Mouse (Mus musculus) limb, embryonic 12.5 days (tissue): ENCODE data around the gene Gpr149. TPM values are rescaled to one million over a fixed set of nuclear protein-coding genes. Genes with fewer than 3 reads are reported as not detected.

ENCODE experiments used
- ATAC-seq: fragments of 200-750 bp; cut with Nextera tagmentation; 2 replicates; pipeline ENCODE4 v1.8.0; 2017; ENCODE audit warnings: low read depth, moderate TSS enrichment; ENCODE audit not compliant: insufficient number of reproducible peaks, insufficient read depth, low FRiP score, low TSS enrichment
- H3K27ac ChIP-seq: fragments of 300-500 bp; sonication (generic); 2 replicates; pipeline ENCODE4 v1.5.1; 2016; ENCODE audit warnings: mild to moderate bottlenecking, moderate library complexity
- H3K27me3 ChIP-seq: fragments of 300-500 bp; sonication (generic); 2 replicates; pipeline ENCODE4 v1.6.1; 2016; ENCODE audit warnings: mild to moderate bottlenecking, moderate library complexity
- H3K36me3 ChIP-seq: fragments of 300-500 bp; sonication (generic); 2 replicates; pipeline ENCODE4 v1.6.1; 2016; ENCODE audit warnings: mild to moderate bottlenecking, moderate library complexity
- H3K4me1 ChIP-seq: fragments of 300-500 bp; sonication (generic); replicated peaks from 2 replicates; pipeline ENCODE4 v1.6.1; 2016
- H3K4me2 ChIP-seq: fragments of 300-500 bp; sonication (generic); 2 replicates; pipeline ENCODE4 v1.6.1; 2016; ENCODE audit warnings: mild to moderate bottlenecking, moderate library complexity
- H3K4me3 ChIP-seq: fragments of 300-500 bp; sonication (generic); replicated peaks from 2 replicates; pipeline ENCODE4 v1.5.1; 2016; ENCODE audit warnings: mild to moderate bottlenecking
- H3K9ac ChIP-seq: fragments of 300-500 bp; sonication (generic); replicated peaks from 2 replicates; pipeline ENCODE4 v1.6.1; 2016; ENCODE audit warnings: mild to moderate bottlenecking, moderate library complexity
- H3K9me3 ChIP-seq: fragments of 300-500 bp; sonication (generic); 2 replicates; pipeline ENCODE4 v1.6.1; 2016; ENCODE audit warnings: mild to moderate bottlenecking, moderate library complexity
- WGBS: fragments of 180-500 bp; shearing (Covaris S2); methylation state at CpG from one replicate; pipeline ENCODE4 v1.1.7; 2016; 5-methylcytosine and 5-hydroxymethylcytosine counted together
- polyA plus RNA-seq: library from polyadenylated mRNA; unstranded; fragments of >200 nt; fragmentation: Nextera tagmentation; extraction: Ambion mirVana; gene quantifications from 2 replicates; pipeline ENCODE4 v1.2.1, GENCODE M21; 2016

Gene Gpr149
- not detected in 2 replicates for polyA plus RNA-seq

DNA sequence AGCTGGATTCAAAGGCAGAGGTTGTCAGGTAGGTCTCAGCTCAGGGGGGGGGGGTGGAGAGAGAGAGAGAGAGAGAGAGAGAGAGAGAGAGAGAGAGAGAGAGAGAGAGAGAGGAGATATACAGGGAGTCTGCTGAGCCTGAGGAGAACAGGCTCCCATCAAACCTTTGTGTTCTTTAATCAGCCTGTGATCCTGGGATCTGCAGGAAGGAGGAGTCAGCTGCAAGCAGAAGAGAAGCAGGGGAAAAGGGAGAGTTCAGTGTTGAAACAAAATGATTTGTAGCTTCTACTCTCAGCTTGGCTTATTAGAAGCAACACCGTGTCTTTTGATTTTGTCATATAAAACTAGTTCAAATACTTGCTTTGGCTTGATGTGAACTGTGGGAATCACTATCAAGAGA is at the start of gene Gpr149:
Gpr149 (minus strand) TSS at position 168 of the 400 bp plus-strand sequence.
- Histone ChIP-seq H3K27me3 (peaks cover 32% of the 10 kb centered on the region), H3K9ac (no peak within 1 kb of the TSS), H3K9me3 (no peaks in the 10 kb centered on the region), H3K4me1 (0 out of 2 replicates have a peak, but pooled peaks cover 7% of the 10 kb centered on the region), H3K27ac (no peak within 1 kb of the TSS), H3K4me2 (peak within 1 kb of the TSS; percentile 72), H3K4me3 (peak within 1 kb of the TSS; percentile 39), H3K36me3 (no peaks in the 10 kb centered on the region)
- 68% methylated on average over 1 of the region's 1 CpGs for WGBS
- no peak for ATAC-seq

DNA sequence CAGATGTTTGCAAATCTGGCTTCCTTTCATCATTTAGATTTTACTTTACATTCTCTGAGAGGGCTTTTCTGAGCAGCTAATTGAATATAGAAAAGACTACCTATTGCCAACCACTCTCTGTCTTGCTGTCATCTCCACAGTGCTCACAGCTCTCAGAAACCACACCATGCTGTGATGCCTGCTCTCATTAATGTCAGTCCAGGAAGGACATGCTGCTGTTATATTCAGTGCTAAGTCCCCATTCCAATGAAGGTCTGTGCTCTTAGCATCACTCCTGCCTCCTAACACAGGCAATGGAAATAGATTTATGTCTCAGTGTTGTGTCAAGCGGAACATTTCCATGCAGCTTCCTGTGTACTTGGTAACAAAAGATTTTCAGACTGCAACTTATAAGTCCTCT is 45.6 kb upstream of the Gpr149 start:
- H3K4me2 ChIP-seq, result no peak overlapping the region
- no peaks in the 10 kb centered on the region for H3K36me3 ChIP-seq
- H3K27me3 ChIP-seq, result no peaks in the 10 kb centered on the region
- H3K9ac ChIP-seq, result no peak overlapping the region
- no peak overlapping the region for H3K4me3 ChIP-seq
- H3K9me3 ChIP-seq, result no peaks in the 10 kb centered on the region
- H3K4me1 ChIP-seq, result no peaks in the 10 kb centered on the region
- no peak for ATAC-seq
- H3K27ac ChIP-seq, result no peak overlapping the region
- WGBS, result 78% methylated on average over 1 of the region's 1 CpGs

DNA sequence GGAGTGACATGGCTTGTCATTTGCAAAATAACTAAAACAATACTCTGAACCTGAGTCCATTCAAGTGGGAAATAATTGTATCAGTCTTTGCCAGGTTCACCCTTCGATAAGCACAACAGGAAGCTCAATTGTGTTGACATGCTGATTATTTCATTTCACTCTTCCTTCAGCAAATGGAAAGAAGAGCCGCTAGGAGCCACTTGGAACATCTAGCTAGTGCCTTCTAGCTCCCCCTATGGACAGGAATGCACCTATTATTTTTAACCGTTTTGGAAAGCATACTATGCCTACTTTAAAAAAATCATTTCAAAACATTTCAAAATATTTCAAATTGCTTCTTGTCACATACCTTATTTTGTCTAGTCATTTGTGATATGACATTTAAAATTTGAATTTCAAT is 5.9 kb upstream of the Gpr149 start:
- WGBS, result 64% methylated on average over 3 of the region's 3 CpGs
- H3K4me1 ChIP-seq, result no peaks in the 10 kb centered on the region
- H3K27ac ChIP-seq, result no peak overlapping the region
- no peaks in the 10 kb centered on the region for H3K27me3 ChIP-seq
- H3K4me2 ChIP-seq, result no peak overlapping the region
- H3K9me3 ChIP-seq, result no peaks in the 10 kb centered on the region
- no peak for ATAC-seq
- no peak overlapping the region for H3K4me3 ChIP-seq
- H3K9ac ChIP-seq, result no peak overlapping the region
- no peaks in the 10 kb centered on the region for H3K36me3 ChIP-seq

DNA sequence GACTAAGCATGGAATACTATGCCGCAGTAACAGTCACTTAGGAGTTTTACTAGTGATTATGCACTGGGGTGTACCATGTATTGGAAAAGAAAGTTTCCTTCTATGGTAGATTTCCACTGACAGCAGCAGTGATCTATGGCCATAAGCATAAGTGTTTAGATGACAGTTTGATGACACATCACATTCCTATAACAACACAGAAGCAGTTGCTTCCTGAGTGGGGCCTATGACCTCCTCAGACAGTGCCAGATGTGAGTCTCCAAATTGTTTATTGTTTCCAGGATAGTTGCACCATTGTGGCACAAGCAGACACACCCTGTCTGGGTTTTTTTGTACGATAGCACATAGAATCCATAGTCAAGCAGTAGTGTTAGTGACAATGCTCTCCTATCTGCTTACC is 991 bp upstream of the Gpr149 start:
- H3K4me1 ChIP-seq, result 0 out of 2 replicates have a peak, but pooled peaks cover 7% of the 10 kb centered on the region
- no peak overlapping the region for H3K4me3 ChIP-seq
- H3K27me3 ChIP-seq, result peaks cover 32% of the 10 kb centered on the region
- no peaks in the 10 kb centered on the region for H3K36me3 ChIP-seq
- H3K9ac ChIP-seq, result no peak overlapping the region
- H3K27ac ChIP-seq, result no peak overlapping the region
- no peak overlapping the region for H3K4me2 ChIP-seq
- ATAC-seq, result no peak
- H3K9me3 ChIP-seq, result no peaks in the 10 kb centered on the region
- 87% methylated on average over 2 of the region's 2 CpGs for WGBS

DNA sequence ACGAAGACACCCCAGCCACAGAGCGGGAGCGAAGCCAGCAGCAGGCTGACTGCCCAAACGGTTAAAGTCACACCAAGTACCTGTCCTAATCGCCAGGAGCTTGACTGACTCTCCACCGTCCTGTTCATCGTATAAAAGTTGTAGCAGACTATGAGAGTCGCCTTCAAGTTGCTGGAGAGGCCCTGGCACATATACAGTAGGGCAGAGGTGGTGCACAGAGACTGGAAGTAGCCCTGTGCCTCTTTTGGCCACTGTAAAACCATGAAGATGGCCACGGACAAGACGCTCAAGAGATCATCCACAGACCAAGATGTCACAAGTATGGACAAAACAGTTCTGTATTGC is 921 bp downstream of the Gpr149 start:
- peaks cover 32% of the 10 kb centered on the region for H3K27me3 ChIP-seq
- H3K4me2 ChIP-seq, result peak overlapping the region; percentile 72
- peak overlapping the region; percentile 39 for H3K4me3 ChIP-seq
- H3K4me1 ChIP-seq, result 0 out of 2 replicates have a peak, but pooled peaks cover 7% of the 10 kb centered on the region
- ATAC-seq, result no peak
- H3K9ac ChIP-seq, result peak overlapping the region; percentile 14; the same call in 1 of the 2 replicates
- H3K9me3 ChIP-seq, result no peaks in the 10 kb centered on the region
- H3K27ac ChIP-seq, result no peak overlapping the region
- WGBS, result 15% methylated on average over 10 of the region's 10 CpGs
- no peaks in the 10 kb centered on the region for H3K36me3 ChIP-seq

DNA sequence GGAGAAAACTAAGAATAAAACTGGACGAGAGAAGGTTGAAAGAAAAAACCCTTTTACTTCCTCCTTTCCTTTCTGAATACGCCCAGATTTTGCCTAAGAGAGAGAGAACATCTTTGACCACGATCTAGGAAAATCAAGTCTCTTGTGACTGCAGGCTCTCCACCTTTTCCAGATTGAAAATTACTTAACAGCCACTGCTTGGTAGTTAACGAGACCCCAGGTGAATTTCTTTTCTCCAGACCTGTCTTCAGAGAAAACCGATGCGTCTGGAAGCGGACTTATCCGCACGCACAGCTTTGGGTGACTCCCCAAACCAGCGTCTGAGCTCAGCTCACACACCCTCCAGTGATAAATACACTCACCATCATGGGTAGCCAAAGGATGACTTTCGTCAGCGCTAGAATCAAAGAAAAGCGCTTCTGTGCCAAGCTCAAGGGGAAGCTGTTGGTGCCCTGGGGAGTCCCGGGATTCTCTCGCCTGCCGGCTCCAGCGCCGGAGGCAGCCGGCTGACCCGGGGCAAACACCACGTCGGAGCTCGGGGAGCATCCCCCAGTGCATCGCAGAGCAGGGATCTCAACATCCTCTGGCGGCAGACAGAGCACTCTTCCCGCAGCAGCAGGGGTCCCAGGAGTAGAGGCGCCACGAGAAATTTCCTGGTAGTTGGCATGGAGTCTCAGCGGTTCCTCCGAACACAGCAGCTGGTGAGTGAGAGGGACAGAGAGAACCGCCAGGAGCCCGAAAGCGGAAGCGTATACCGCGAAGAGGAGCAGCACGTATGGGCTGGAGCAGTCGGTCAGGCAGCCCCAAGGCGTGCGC is 1.5 kb downstream of the Gpr149 start:
- Histone ChIP-seq H3K27me3 (peaks cover 32% of the 10 kb centered on the region), H3K4me3 (peak overlapping the region; percentile 39), H3K36me3 (no peaks in the 10 kb centered on the region), H3K4me1 (0 out of 2 replicates have a peak, but pooled peaks cover 7% of the 10 kb centered on the region), H3K9me3 (no peaks in the 10 kb centered on the region), H3K27ac (no peak overlapping the region), H3K4me2 (peak overlapping the region; percentile 72), H3K9ac (peak overlapping the region; percentile 14; the same call in 1 of the 2 replicates)
- no peak for ATAC-seq
- WGBS, result 2% methylated on average over 40 of the region's 40 CpGs

DNA sequence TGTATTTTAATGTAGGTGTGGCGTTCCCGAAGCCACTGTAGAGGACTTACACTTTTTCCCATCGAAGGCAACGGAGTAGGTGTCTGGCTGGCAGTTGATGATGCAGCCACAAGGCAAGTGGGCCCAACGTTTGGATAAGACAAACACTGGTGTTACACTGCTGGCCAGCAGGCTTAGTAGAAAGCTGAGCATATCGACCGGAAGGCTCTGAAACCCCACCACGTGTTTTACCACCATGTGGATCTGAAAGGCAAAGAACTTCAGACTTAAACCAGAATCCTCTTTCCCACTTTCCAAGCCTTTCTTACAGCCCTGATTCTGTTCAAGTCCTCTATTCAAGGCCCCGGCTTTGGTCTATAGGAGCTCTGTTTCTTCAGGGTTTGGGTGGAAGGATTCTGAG is 2.5 kb downstream of the Gpr149 start:
- Histone ChIP-seq H3K9ac (no peak overlapping the region), H3K4me1 (0 out of 2 replicates have a peak, but pooled peaks cover 7% of the 10 kb centered on the region), H3K27me3 (peaks cover 32% of the 10 kb centered on the region), H3K36me3 (no peaks in the 10 kb centered on the region), H3K27ac (no peak overlapping the region), H3K4me3 (no peak overlapping the region), H3K9me3 (no peaks in the 10 kb centered on the region), H3K4me2 (no peak overlapping the region)
- no peak for ATAC-seq
- 79% methylated on average over 9 of the region's 9 CpGs for WGBS

DNA sequence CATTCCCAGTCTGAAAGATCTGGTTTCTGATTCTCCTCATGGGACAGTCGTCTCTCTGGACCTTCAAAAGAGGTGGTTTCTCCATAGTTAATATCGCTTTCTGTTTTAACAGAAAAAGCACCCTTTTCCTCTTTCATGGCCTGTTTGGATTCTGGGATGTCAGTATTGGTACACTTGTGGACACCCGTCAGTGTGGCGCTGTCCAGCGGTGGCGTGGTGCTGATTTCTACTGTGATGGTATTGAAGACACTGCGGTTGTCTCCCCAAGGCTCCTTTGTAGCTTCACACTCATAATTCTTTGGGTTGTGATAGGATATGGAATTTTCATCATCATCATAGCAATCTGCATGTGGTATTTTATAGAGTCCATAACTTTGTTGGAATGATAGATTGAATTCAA is 10.1 kb downstream of the Gpr149 start:
- no peaks in the 10 kb centered on the region for H3K27me3 ChIP-seq
- H3K27ac ChIP-seq, result no peak overlapping the region
- H3K36me3 ChIP-seq, result no peaks in the 10 kb centered on the region
- H3K4me3 ChIP-seq, result no peak overlapping the region
- H3K4me1 ChIP-seq, result no peaks in the 10 kb centered on the region
- no peak overlapping the region for H3K4me2 ChIP-seq
- WGBS, result 28% methylated on average over 7 of the region's 7 CpGs
- no peak overlapping the region for H3K9ac ChIP-seq
- ATAC-seq, result no peak
- no peaks in the 10 kb centered on the region for H3K9me3 ChIP-seq

DNA sequence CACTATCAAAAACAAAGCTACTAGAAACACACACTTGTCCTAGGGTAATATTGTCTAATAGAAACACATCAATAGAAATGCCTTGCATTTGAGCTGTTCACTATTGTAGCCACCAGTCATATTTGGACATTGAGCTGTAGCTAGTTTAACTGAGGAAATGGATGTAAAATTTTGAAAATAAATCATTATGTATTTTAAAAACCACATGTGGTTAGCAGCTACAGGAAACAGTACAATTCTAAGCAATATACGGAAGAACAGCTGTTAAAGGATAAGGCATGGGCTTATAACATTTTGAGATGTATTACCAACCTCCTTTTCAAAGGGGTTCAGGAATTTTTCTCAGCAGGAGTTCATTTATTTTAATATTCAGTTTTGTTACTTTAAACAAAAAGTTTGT is 19.9 kb downstream of the Gpr149 start:
- Histone ChIP-seq H3K4me3 (no peak overlapping the region), H3K27ac (no peak overlapping the region), H3K36me3 (no peaks in the 10 kb centered on the region), H3K4me1 (no peaks in the 10 kb centered on the region), H3K4me2 (no peak overlapping the region), H3K27me3 (no peaks in the 10 kb centered on the region), H3K9me3 (no peaks in the 10 kb centered on the region), H3K9ac (no peak overlapping the region)
- no peak for ATAC-seq
- WGBS, result 73% methylated on average over 1 of the region's 1 CpGs

DNA sequence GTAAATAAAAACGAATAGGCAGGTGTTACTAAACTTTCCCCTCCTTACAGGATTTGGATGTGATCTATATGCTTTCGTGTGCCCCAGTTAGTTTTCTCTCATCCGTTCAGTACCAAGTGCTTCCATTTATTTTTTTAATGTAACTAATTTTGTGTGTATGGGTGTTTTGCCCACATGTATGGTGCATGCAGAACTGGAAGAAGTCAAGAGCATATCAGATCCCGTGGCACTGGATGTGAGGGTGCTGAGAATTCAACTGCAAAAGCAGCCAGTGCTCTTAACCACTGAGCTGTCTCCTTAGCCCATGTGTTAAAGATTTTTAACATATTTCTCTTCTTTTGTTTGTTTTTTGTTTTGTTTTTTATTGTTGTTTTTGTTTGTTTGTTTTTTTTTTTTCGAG is 77.3 kb downstream of the Gpr149 start:
- Histone ChIP-seq H3K4me2 (no peak overlapping the region), H3K4me3 (no peak overlapping the region), H3K9ac (no peak overlapping the region), H3K4me1 (no peaks in the 10 kb centered on the region), H3K9me3 (no peaks in the 10 kb centered on the region), H3K27ac (no peak overlapping the region), H3K27me3 (no peaks in the 10 kb centered on the region), H3K36me3 (no peaks in the 10 kb centered on the region)
- no peak for ATAC-seq
- 66% methylated on average over 5 of the region's 5 CpGs for WGBS

DNA sequence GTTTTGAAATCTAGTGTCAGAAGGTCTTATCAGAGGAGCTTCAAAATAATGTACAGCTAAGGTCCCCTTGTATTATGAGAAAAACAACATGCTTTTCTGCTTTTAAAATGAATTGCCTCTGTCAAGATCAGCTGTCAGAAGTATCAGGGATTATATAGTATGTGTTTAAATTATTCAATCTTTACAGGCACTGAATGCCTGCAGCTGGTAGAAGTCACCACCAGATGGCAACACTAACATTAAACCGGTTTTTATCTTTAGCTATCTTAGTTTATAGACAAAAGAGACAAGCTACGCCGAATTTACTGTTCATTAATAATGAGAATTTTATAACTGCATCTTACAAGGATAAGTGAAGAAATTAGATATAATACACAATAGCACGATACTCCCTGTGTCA is 77.8 kb downstream of the Gpr149 start:
- Histone ChIP-seq H3K9ac (no peak overlapping the region), H3K4me2 (no peak overlapping the region), H3K9me3 (no peaks in the 10 kb centered on the region), H3K4me3 (no peak overlapping the region), H3K27me3 (no peaks in the 10 kb centered on the region), H3K4me1 (no peaks in the 10 kb centered on the region), H3K27ac (no peak overlapping the region), H3K36me3 (no peaks in the 10 kb centered on the region)
- WGBS, result 56% methylated on average over 4 of the region's 4 CpGs
- no peak for ATAC-seq
